Mouse (Mus musculus) lung, adult 2 months (tissue): ENCODE data around the gene Tec.

Source experiments
- CTCF ChIP-seq: fragments of 200-500 bp; IDR thresholded peaks from 2 replicates; pipeline ENCODE4 v1.5.1; 2011; ENCODE audit warnings: mild to moderate bottlenecking, low read length, control low read depth; ENCODE audit not compliant: insufficient read depth
- POLR2A ChIP-seq: fragments of 200-500 bp; IDR thresholded peaks from 2 replicates; pipeline ENCODE4 v1.6.1; 2011; ENCODE audit warnings: low read depth, mild to moderate bottlenecking, control low read depth, low read length, borderline replicate concordance; ENCODE audit errors: extremely low read depth

GRCm38 (mm10) chr5:72851674-72852098 lies 16.6 kb downstream of the Tec start:
- no peak for TF ChIP-seq CTCF
- TF ChIP-seq POLR2A, result no peak
